Mouse (Mus musculus): ENCODE measurements around the gene Znrf2. TPM values are rescaled to one million over a fixed set of nuclear protein-coding genes. Genes with fewer than 3 reads are reported as not detected.
A peak's percentile ranks its signal among the peaks of the same experiment; 100 is the strongest.

Gene Znrf2
- polyA plus RNA-seq, 1 experiment from 2014 or later: 5.3 TPM

DNA sequence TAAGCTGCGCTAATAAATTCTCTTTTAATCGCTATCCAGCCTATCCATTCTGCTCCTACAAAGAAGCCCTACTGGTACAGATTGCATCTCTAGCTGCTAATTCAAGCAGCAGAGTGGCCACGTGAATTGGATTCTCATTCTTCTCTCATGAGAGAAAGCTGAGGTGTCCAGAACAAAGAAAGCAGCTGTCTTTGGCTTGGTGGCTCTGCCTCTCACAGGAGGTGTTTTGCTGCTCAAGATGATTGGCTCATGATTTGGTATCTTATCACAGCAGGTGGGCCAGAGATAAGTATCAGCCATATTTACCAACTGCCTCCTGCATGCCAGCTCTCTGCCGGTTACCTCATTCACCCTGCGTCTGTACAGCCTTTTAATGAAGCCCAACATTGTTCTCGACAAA, 34.8 kb upstream of the Znrf2 start:
- WGBS: 31% methylated on average over 6 of the region's 6 CpGs
- no peak overlapping the region for H3K4me3 ChIP-seq (ENCODE audit: low read length)
- H3K27ac ChIP-seq (ENCODE audit: low read depth, low read length): no peak overlapping the region
- no peaks in the 10 kb centered on the region for H3K9me3 ChIP-seq (ENCODE audit: control insufficient read depth, low read length)
- H3K27me3 ChIP-seq (replicated peaks; ENCODE audit: control insufficient read depth, insufficient read depth, low read length): no peaks in the 10 kb centered on the region
- no peak for ATAC-seq
- no peak overlapping the region for H3K4me2 ChIP-seq (ENCODE audit: low read length)
- H3K4me1 ChIP-seq (ENCODE audit: control insufficient read depth, insufficient read depth, low read depth, low read length): peaks cover 8% of the 10 kb centered on the region
- no peaks in the 10 kb centered on the region for H3K36me3 ChIP-seq (ENCODE audit: control insufficient read depth, insufficient read depth, low read length)
- no peak overlapping the region for H3K9ac ChIP-seq (ENCODE audit: low read depth, low read length)

- peak; percentile 90 for ATAC-seq
- Histone ChIP-seq H3K27me3 (replicated peaks; ENCODE audit: control insufficient read depth, insufficient read depth, low read length) (no peaks in the 10 kb centered on the region), H3K4me1 (ENCODE audit: control insufficient read depth, insufficient read depth, low read depth, low read length) (peaks cover 4% of the 10 kb centered on the region), H3K36me3 (ENCODE audit: control insufficient read depth, insufficient read depth, low read length) (no peaks in the 10 kb centered on the region), H3K9ac (ENCODE audit: low read depth, low read length) (no peak overlapping the region), H3K27ac (ENCODE audit: low read depth, low read length) (peak overlapping the region; percentile 48; the same call in 1 of the 2 replicates), H3K4me3 (ENCODE audit: low read length) (no peak overlapping the region), H3K9me3 (ENCODE audit: control insufficient read depth, low read length) (no peaks in the 10 kb centered on the region), H3K4me2 (ENCODE audit: low read length) (0 out of 2 replicates have a peak overlapping the region, but pooled peaks have one; percentile 15)
- WGBS: 36% methylated on average over 5 of the region's 5 CpGs
Observed at GRCm38 (mm10) chr6:54785098-54785730, 31.5 kb upstream of the Znrf2 start.

GRCm38 (mm10) chr6:54786766-54787165, 29.9 kb upstream of the Znrf2 start:
- no peak for ATAC-seq
- H3K9me3 ChIP-seq (ENCODE audit: control insufficient read depth, low read length): no peaks in the 10 kb centered on the region
- no peaks in the 10 kb centered on the region for H3K27me3 ChIP-seq (replicated peaks; ENCODE audit: control insufficient read depth, insufficient read depth, low read length)
- no peak overlapping the region for H3K9ac ChIP-seq (ENCODE audit: low read depth, low read length)
- H3K4me3 ChIP-seq (ENCODE audit: low read length): no peak overlapping the region
- H3K4me2 ChIP-seq (ENCODE audit: low read length): no peak overlapping the region
- H3K36me3 ChIP-seq (ENCODE audit: control insufficient read depth, insufficient read depth, low read length): no peaks in the 10 kb centered on the region
- WGBS: 82% methylated on average over 5 of the region's 5 CpGs
- H3K4me1 ChIP-seq (ENCODE audit: control insufficient read depth, insufficient read depth, low read depth, low read length): peaks cover 4% of the 10 kb centered on the region
- H3K27ac ChIP-seq (ENCODE audit: low read depth, low read length): no peak overlapping the region

DNA sequence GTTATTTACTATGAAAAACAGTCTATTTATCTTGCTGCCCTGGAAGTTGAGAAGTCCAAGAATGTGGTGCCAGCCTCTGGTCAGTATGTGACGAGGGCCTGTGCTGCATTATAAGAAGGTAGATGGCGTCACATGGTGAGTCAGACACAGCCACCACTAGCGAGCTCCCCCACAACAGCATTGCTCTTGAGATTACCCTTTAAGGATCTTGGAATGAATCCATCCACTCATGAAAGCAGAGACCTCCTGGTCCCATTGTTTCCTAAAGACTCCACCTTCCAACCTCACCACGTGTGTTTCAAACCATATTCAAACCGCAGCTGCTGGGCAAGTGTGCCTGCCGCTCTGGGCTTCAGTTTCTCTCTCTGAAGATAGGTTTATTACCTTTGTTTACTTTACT, 28.2 kb upstream of the Znrf2 start:
- Histone ChIP-seq H3K4me2 (ENCODE audit: low read length) (no peak overlapping the region), H3K4me3 (ENCODE audit: low read length) (no peak overlapping the region), H3K36me3 (ENCODE audit: control insufficient read depth, insufficient read depth, low read length) (no peaks in the 10 kb centered on the region), H3K27me3 (replicated peaks; ENCODE audit: control insufficient read depth, insufficient read depth, low read length) (no peaks in the 10 kb centered on the region), H3K9me3 (ENCODE audit: control insufficient read depth, low read length) (no peaks in the 10 kb centered on the region), H3K9ac (ENCODE audit: low read depth, low read length) (no peak overlapping the region), H3K4me1 (ENCODE audit: control insufficient read depth, insufficient read depth, low read depth, low read length) (peaks cover 4% of the 10 kb centered on the region), H3K27ac (ENCODE audit: low read depth, low read length) (no peak overlapping the region)
- 55% methylated on average over 6 of the region's 6 CpGs for WGBS
- no peak for ATAC-seq

GRCm38 (mm10) chr6:54789139-54789538, 27.6 kb upstream of the Znrf2 start:
- ATAC-seq: no peak
- peaks cover 4% of the 10 kb centered on the region for H3K4me1 ChIP-seq (ENCODE audit: control insufficient read depth, insufficient read depth, low read depth, low read length)
- no peaks in the 10 kb centered on the region for H3K9me3 ChIP-seq (ENCODE audit: control insufficient read depth, low read length)
- H3K4me3 ChIP-seq (ENCODE audit: low read length): no peak overlapping the region
- no peak overlapping the region for H3K9ac ChIP-seq (ENCODE audit: low read depth, low read length)
- H3K36me3 ChIP-seq (ENCODE audit: control insufficient read depth, insufficient read depth, low read length): no peaks in the 10 kb centered on the region
- H3K27me3 ChIP-seq (replicated peaks; ENCODE audit: control insufficient read depth, insufficient read depth, low read length): no peaks in the 10 kb centered on the region
- H3K4me2 ChIP-seq (ENCODE audit: low read length): no peak overlapping the region
- WGBS: 93% methylated on average over 4 of the region's 4 CpGs
- H3K27ac ChIP-seq (ENCODE audit: low read depth, low read length): no peak overlapping the region

DNA sequence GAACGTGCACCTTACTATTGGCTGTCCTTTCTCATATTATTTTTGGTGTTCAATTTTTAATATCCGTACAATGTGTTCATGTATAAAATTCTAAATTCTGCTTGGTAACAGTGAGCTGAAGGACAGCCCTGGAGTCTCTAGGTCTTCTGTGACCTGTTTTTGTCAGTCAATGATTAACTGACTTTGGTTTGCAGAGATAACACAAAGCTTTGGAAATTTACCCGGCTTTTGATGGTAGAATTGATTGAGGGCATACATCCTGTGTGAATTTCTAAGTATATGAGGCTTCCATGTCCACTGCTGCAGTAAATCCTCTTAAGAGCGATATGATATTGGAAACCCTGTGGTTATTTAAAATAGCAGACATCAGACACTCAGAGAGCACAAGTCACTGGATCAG, 26.6 kb upstream of the Znrf2 start:
- Histone ChIP-seq H3K9ac (ENCODE audit: low read depth, low read length) (no peak overlapping the region), H3K9me3 (ENCODE audit: control insufficient read depth, low read length) (no peaks in the 10 kb centered on the region), H3K4me2 (ENCODE audit: low read length) (no peak overlapping the region), H3K4me1 (ENCODE audit: control insufficient read depth, insufficient read depth, low read depth, low read length) (peaks cover 3% of the 10 kb centered on the region), H3K36me3 (ENCODE audit: control insufficient read depth, insufficient read depth, low read length) (no peaks in the 10 kb centered on the region), H3K4me3 (ENCODE audit: low read length) (no peak overlapping the region), H3K27ac (ENCODE audit: low read depth, low read length) (no peak overlapping the region), H3K27me3 (replicated peaks; ENCODE audit: control insufficient read depth, insufficient read depth, low read length) (no peaks in the 10 kb centered on the region)
- ATAC-seq: no peak
- WGBS: 84% methylated on average over 4 of the region's 4 CpGs

GRCm38 (mm10) chr6:54793853-54794252, 22.9 kb upstream of the Znrf2 start:
- no peak for ATAC-seq

GRCm38 (mm10) chr6:54794372-54794771, 22.3 kb upstream of the Znrf2 start:
- no peak overlapping the region for H3K4me2 ChIP-seq (ENCODE audit: low read length)
- no peak for ATAC-seq
- H3K36me3 ChIP-seq (ENCODE audit: control insufficient read depth, insufficient read depth, low read length): no peaks in the 10 kb centered on the region
- no peak overlapping the region for H3K27ac ChIP-seq (ENCODE audit: low read depth, low read length)
- H3K9me3 ChIP-seq (ENCODE audit: control insufficient read depth, low read length): peaks cover 2% of the 10 kb centered on the region; the same call in 1 of the 2 replicates
- no peak overlapping the region for H3K4me3 ChIP-seq (ENCODE audit: low read length)
- no peaks in the 10 kb centered on the region for H3K27me3 ChIP-seq (replicated peaks; ENCODE audit: control insufficient read depth, insufficient read depth, low read length)
- H3K4me1 ChIP-seq (ENCODE audit: control insufficient read depth, insufficient read depth, low read depth, low read length): no peaks in the 10 kb centered on the region
- H3K9ac ChIP-seq (ENCODE audit: low read depth, low read length): no peak overlapping the region
- 71% methylated on average over 2 of the region's 2 CpGs for WGBS

More at GRCm38 (mm10) chr6:54793853-54794252, 22.9 kb upstream of the Znrf2 start:
- Histone ChIP-seq H3K9me3 (ENCODE audit: control insufficient read depth, low read length) (peaks cover under 1% of the 10 kb centered on the region; the same call in 1 of the 2 replicates), H3K9ac (ENCODE audit: low read depth, low read length) (no peak overlapping the region), H3K4me2 (ENCODE audit: low read length) (no peak overlapping the region), H3K4me1 (ENCODE audit: control insufficient read depth, insufficient read depth, low read depth, low read length) (no peaks in the 10 kb centered on the region), H3K27ac (ENCODE audit: low read depth, low read length) (no peak overlapping the region), H3K4me3 (ENCODE audit: low read length) (no peak overlapping the region), H3K36me3 (ENCODE audit: control insufficient read depth, insufficient read depth, low read length) (no peaks in the 10 kb centered on the region), H3K27me3 (replicated peaks; ENCODE audit: control insufficient read depth, insufficient read depth, low read length) (no peaks in the 10 kb centered on the region)
- 93% methylated on average over 3 of the region's 3 CpGs for WGBS

GRCm38 (mm10) chr6:54794991-54795390, 21.7 kb upstream of the Znrf2 start:
- Histone ChIP-seq H3K27ac (ENCODE audit: low read depth, low read length) (no peak overlapping the region), H3K4me3 (ENCODE audit: low read length) (no peak overlapping the region), H3K9ac (ENCODE audit: low read depth, low read length) (no peak overlapping the region), H3K9me3 (ENCODE audit: control insufficient read depth, low read length) (peaks cover 2% of the 10 kb centered on the region; the same call in 1 of the 2 replicates), H3K4me1 (ENCODE audit: control insufficient read depth, insufficient read depth, low read depth, low read length) (no peaks in the 10 kb centered on the region), H3K27me3 (replicated peaks; ENCODE audit: control insufficient read depth, insufficient read depth, low read length) (no peaks in the 10 kb centered on the region), H3K36me3 (ENCODE audit: control insufficient read depth, insufficient read depth, low read length) (no peaks in the 10 kb centered on the region), H3K4me2 (ENCODE audit: low read length) (no peak overlapping the region)
- no peak for ATAC-seq
- 86% methylated on average over 5 of the region's 5 CpGs for WGBS

All from hindbrain, embryonic 16.5 days (tissue).